Mouse (Mus musculus): ENCODE results near the gene Exog.

The Exog gene

DNA sequence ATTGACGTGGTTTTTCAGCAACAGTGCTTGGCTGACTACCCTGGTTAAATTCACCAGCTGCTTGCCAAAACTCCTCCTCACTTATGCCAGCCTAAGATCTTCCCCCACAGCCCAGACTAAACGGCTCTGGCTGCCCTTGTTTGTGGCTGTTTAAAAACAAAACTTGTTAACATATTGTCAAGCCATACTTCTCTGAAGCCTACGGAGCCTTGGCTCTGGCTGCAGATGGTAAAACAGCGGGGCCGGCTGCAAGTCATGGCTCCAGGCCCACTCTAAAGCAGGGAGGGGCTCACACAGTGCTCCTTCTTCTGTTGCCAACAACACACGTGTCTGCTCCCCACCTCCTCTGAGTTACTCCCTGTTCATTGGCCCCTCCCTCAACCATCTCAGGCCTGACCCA lies 66.2 kb downstream of the Exog start:
- peak; percentile 59 for DNase-seq

DNA sequence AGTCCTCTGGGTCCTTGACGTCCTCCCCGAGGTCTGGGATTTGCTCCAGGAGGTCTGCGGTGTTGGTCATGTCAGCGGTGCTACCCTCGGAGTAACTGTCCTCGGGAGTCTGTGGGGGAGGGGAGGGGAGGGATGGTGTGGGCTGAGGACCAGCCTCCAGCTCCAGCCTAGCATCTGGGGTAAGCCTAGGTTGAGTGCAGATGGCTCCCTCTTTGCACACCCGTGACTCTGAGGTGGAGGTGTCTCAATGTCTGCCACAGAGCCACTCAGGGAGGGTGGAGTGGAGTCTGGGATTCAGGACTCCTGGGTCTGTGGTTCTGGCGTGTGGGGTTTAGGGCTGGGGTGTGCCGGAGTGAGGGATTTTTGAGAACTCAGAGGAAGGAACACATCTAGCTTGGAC lies 68.2 kb downstream of the Exog start:
- no peak for DNase-seq

DNA sequence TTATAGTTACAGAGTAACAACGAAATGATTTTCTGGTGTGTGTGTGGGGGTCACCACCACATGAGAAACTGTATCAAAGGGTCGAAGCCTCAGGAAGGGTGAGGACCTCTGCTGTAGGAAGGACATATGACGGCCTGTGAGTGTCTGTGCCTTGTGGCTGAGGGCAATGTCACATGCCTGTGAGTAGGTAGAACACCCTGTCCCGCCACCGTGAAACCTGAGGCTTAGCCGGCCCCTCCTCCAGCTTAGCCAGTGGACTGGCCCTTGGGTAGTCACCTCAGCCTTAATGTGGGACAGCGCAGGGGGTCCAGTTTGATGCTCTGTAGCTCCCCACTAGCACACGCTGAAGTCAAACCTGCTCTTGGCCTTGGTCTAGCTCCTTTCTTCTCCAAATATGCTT lies 69.1 kb downstream of the Exog start:
- no peak for DNase-seq

DNA sequence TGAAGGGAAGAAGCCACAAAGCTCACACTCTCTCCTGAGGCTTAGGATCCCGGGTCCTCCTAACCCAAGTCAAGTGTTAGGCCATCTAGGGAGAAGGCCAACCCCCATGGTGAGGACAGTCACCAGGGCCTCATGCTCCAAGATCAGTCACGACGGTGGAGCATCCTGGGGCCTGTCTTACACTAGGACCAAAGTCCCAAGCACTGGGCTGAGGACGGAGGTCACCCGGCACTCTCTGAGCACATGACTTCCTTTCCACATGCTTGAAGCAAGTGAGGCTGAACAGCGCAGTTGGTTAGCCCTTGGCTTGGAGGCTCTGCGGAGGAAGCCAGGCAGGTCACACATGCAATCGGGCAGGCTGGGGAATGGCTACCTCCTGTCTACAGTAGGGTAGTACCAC lies 70.2 kb downstream of the Exog start:
- no peak for DNase-seq

All from right cerebral cortex, adult 18-20 months (tissue).